Mouse (Mus musculus): ENCODE measurements around the gene Dbr1. TPM values are rescaled to one million over a fixed set of nuclear protein-coding genes. Genes with fewer than 3 reads are reported as not detected.

Gene Dbr1
- polyA plus RNA-seq, 1 experiment from 2014 or later = 33.0 TPM

DNA sequence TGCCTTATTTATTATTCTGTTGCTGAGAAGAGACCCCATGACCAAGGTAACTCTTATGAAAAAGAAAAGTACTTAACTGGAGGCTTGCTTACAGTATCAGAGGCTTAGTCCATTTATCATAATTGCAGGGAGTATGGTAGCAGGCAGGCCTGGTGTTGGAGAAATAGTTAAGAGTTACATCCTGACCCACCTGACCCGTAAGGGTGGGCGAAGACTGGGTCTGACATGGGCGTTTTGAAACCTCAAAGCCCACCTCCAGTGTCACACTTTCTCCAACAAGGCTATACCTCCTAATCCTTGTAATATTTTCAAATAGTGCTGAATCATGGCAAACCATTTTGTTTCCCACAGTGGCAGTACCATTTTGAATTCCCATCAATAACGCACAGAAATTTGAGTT is 53.0 kb downstream of the Dbr1 start:
- WGBS = 51% methylated on average over 4 of the region's 4 CpGs
- Histone ChIP-seq H3K4me3 (peak overlapping the region; percentile 70), H3K9me3 (no peaks in the 10 kb centered on the region), H3K27ac (peak overlapping the region; percentile 97), H3K36me3 (peaks cover 8% of the 10 kb centered on the region), H3K4me1 (replicated peaks) (peaks cover 49% of the 10 kb centered on the region), H3K27me3 (ENCODE audit: insufficient read depth, poor library complexity, severe bottlenecking) (no peaks in the 10 kb centered on the region)
- DNase-seq (ENCODE audit: low spot score) = no peak

DNA sequence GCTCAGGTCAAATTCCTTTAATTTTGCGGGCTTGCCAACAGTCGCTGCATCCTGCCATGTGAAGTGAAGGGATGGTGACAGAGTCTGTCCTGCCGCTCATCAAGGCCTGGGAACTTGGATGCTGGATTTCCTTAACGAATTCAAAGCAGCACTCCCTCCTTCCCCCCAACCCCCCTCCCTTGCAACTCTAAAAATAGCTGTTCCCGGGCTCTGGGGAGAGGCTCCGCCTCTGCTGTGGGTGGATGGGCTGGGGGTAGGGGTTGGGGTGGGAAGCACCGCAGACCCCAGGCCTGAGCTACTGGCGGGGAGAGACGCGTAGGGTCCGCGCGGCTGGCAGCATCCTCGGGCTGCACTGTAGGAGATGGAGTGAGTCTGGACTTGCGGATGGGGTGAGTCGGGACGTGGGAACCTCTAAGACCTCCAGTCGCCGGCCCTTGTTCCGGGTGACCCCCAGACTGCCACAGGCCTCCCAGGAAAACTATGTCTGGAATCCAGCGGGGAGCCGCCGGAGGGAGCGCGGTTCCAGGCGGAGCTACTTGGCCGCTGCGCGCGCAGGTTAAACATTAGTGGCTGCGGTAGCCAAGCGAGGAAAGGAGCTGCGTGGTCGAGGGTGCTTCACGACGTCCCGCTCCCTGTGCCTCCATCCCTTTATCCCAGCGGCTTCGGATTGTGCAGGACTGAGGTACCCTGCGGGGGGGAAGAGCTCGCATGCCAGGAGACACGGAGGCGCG is 53.8 kb downstream of the Dbr1 start, which contains the start of gene Dzip1l:
TSS of gene Dzip1l (plus strand) at position 216 of the 731 bp plus-strand sequence.
- H3K4me3 ChIP-seq = peak within 1 kb of the TSS; percentile 70
- no peaks in the 10 kb centered on the region for H3K9me3 ChIP-seq
- H3K27me3 ChIP-seq (ENCODE audit: insufficient read depth, poor library complexity, severe bottlenecking) = no peaks in the 10 kb centered on the region
- peak; percentile 86 for DNase-seq (ENCODE audit: low spot score)
- H3K36me3 ChIP-seq = peaks cover 17% of the 10 kb centered on the region
- H3K4me1 ChIP-seq (replicated peaks) = peaks cover 49% of the 10 kb centered on the region
- under 1% methylated on average over 44 of the region's 44 CpGs for WGBS
- H3K27ac ChIP-seq = peak within 1 kb of the TSS; percentile 97

DNA sequence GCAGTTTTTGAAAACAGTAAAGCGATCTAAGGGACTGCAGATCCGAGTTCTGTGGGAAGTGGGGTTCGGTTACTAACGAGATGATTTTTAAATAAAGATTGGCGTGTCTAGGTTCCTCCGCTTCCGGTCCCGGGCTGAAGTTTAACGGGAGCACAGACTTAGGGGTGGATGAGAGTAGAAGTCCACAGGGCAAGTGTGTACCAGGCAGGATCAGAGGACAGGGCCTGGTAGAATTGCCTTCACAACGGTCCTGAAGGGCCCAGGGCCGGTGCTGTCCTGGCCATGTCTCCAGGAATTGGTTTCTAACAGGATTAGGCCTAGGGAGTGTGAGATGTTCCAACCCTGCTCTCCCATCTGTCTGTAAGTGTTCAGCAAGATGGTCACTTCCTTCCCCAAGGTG is 54.5 kb downstream of the Dbr1 start:
- peaks cover 49% of the 10 kb centered on the region for H3K4me1 ChIP-seq (replicated peaks)
- under 1% methylated on average over 11 of the region's 11 CpGs for WGBS
- DNase-seq (ENCODE audit: low spot score) = peak; percentile 46
- H3K27me3 ChIP-seq (ENCODE audit: insufficient read depth, poor library complexity, severe bottlenecking) = no peaks in the 10 kb centered on the region
- H3K36me3 ChIP-seq = peaks cover 23% of the 10 kb centered on the region
- peak overlapping the region; percentile 70 for H3K4me3 ChIP-seq
- peak overlapping the region; percentile 97 for H3K27ac ChIP-seq
- H3K9me3 ChIP-seq = no peaks in the 10 kb centered on the region

DNA sequence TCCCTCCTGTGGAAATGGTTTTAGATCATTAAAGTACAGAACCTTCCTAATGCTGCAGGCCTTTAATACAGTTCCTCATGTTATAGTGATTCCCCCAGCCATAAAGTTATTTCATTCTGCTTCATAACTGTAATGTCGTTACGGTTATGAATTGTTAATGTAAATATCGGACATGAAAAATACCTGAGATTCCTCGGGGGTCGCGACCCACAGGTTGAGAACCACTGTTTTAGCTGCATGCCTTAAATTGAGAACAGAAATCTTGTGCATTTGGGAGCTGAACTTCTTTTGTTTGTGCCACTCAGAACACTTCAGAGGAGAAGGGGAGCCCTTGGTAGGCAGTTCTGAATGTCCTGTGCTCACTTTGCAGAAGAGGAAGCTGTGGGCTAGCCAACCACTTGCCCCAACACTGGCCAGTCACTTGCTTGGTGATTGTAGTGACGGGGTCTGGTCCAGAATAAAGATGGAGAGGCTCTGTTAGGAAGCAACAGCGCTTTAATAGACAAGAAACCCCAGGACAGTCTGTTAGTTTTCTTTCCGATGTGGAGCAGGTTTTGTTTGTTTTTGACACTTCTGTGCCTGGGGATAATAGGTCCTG is 55.0 kb downstream of the Dbr1 start:
- H3K36me3 ChIP-seq = peaks cover 29% of the 10 kb centered on the region
- peaks cover 49% of the 10 kb centered on the region for H3K4me1 ChIP-seq (replicated peaks)
- peak overlapping the region; percentile 97 for H3K27ac ChIP-seq
- H3K4me3 ChIP-seq = peak overlapping the region; percentile 70
- H3K27me3 ChIP-seq (ENCODE audit: insufficient read depth, poor library complexity, severe bottlenecking) = no peaks in the 10 kb centered on the region
- DNase-seq (ENCODE audit: low spot score) = peak; percentile 26
- 44% methylated on average over 9 of the region's 9 CpGs for WGBS
- H3K9me3 ChIP-seq = no peaks in the 10 kb centered on the region

DNA sequence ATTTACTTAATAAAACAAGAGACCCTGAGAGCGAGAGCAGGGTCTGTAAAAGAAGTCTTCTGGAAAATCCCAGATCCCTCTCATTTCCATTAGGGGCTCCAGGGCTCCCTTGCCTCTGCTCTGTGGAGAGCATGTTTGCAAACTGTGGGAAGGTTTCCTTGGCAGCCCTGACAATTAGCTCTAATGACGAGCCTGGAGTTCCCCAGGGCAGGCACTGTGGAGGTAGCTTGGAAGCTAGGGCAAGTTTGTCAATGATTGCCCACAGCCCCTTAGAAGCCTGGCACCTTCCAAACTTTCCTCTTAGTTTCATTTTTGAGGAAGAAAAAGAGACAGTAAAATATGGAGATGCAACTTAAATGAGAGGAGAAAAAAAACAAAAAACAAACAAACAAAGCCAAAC is 56.2 kb downstream of the Dbr1 start:
- H3K4me1 ChIP-seq (replicated peaks) = peaks cover 49% of the 10 kb centered on the region
- H3K4me3 ChIP-seq = peak overlapping the region; percentile 70
- H3K27ac ChIP-seq = peak overlapping the region; percentile 64
- no peaks in the 10 kb centered on the region for H3K27me3 ChIP-seq (ENCODE audit: insufficient read depth, poor library complexity, severe bottlenecking)
- H3K9me3 ChIP-seq = no peaks in the 10 kb centered on the region
- DNase-seq (ENCODE audit: low spot score) = peak; percentile 25
- H3K36me3 ChIP-seq = peaks cover 37% of the 10 kb centered on the region
- 25% methylated on average over 2 of the region's 2 CpGs for WGBS

DNA sequence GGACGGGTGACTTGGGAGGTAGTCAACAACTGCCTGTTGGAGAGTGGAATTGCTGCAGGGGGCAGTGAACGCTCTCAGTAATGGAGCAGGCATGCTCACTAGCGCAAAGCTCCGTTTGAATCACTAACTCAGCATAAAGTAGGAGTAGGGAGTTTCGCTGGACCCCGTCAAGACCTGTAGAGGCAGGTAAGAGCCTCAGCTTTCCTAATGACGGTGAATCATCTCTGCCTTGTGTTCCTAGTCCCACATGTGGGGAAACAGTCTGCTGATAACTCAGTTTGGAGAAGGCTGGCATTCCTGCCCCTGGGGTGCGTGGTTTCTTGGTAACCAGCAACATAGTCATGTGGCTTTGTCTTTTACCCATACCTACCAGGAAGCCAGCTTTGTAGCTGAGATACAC is 56.7 kb downstream of the Dbr1 start:
- peaks cover 49% of the 10 kb centered on the region for H3K4me1 ChIP-seq (replicated peaks)
- H3K4me3 ChIP-seq = peak overlapping the region; percentile 70
- H3K36me3 ChIP-seq = peaks cover 41% of the 10 kb centered on the region
- H3K27me3 ChIP-seq (ENCODE audit: insufficient read depth, poor library complexity, severe bottlenecking) = no peaks in the 10 kb centered on the region
- 42% methylated on average over 8 of the region's 8 CpGs for WGBS
- peak overlapping the region; percentile 64 for H3K27ac ChIP-seq
- no peaks in the 10 kb centered on the region for H3K9me3 ChIP-seq
- peak; percentile 46 for DNase-seq (ENCODE audit: low spot score)

Other genes starting within 250 kb of the Dbr1 start
- gene Esyt3, start 217.2 kb upstream of the Dbr1 start, polyA plus RNA-seq (2016; fragmentation: Nextera tagmentation; extraction: Ambion mirVana) = 0.34 and 0.37 TPM in 2 replicates
- 10.9 and 16.0 TPM in 2 replicates for gene Mras, start 138.4 kb upstream of the Dbr1 start, polyA plus RNA-seq (2016; fragmentation: Nextera tagmentation; extraction: Ambion mirVana)
- gene Nme9, start 124.3 kb upstream of the Dbr1 start, polyA plus RNA-seq (2016; fragmentation: Nextera tagmentation; extraction: Ambion mirVana) = 1.3 TPM in 1 of 2 replicates, not detected in the other
- gene Armc8, start 6.9 kb upstream of the Dbr1 start, polyA plus RNA-seq (2016; fragmentation: Nextera tagmentation; extraction: Ambion mirVana) = 29.1 and 29.6 TPM in 2 replicates
- not detected in 2 replicates for gene A4gnt, start 36.7 kb downstream of the Dbr1 start, polyA plus RNA-seq (2016; fragmentation: Nextera tagmentation; extraction: Ambion mirVana)
- gene Dzip1l, start 53.7 kb downstream of the Dbr1 start, polyA plus RNA-seq (2016; fragmentation: Nextera tagmentation; extraction: Ambion mirVana) = 26.8 and 26.9 TPM in 2 replicates
- gene Cldn18, start 141.5 kb downstream of the Dbr1 start, polyA plus RNA-seq (2016; fragmentation: Nextera tagmentation; extraction: Ambion mirVana) = not detected in 2 replicates